Mouse (Mus musculus) layer of hippocampus, postnatal 14 days (tissue): ENCODE results near the gene Ncdn. TPM values are rescaled to one million over a fixed set of nuclear protein-coding genes. Genes with fewer than 3 reads are reported as not detected.

Source experiments
- DNase-seq, 2 experiments: peaks; one replicate each; pipeline ENCODE4 v3.0.0; 2021 to 2022; ENCODE audit warnings: low spot score in 2 of 2, mixed read lengths in 1 of 2
- total RNA-seq, 2 experiments: library from RNA; stranded (reverse); gene quantifications; 2 replicates each; pipeline ENCODE4 v1.2.3; 2021

Ncdn gene
- total RNA-seq, 2 experiments from 2014 or later: 1,231 to 1,244 TPM

- no peak for DNase-seq
These were observed 20.5 kb downstream of the Ncdn start for GRCm38 (mm10) chr4:126732531-126733380.

DNA sequence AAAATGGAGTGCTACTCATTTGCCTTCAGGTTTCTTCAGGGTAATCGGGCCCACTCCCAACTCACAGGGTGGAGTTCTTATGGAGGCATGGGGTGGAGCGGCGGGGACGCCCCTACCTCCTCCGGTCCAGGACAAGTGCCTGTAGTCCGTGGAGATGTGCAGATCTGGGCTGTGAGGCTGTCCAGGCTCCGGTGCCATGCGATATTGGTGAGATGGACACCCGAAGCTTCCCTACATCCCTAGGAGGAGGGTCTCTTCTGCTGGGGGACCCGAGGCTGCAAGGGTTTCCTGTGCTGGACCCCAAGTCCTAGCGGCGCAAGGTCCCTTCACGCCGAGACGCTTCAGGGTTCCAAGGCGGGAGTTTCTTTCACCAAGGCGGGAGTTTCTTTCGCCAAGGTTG lies 21.1 kb downstream of the Ncdn start:
- no peak for DNase-seq

DNA sequence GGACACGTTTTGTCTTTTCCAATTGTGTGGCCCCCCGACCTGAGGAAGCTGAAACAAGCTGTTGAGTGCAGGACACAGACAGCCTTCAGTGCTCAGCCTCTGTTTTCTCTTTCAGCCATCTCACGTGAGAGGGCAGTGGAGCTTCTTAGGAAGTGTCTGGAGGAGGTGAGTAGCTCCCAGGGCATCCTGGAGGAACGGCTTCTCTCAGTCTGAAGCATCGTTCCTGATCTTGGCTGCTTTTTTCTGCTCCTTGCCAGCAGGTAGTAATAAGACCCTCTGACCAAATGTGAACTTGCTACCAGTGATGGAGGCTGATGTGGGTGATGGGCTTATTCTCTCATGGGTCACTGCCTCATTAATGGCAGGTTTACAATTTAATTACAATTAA lies 45.8 kb downstream of the Ncdn start:
- no peak for DNase-seq

GRCm38 (mm10) chr4:126706630-126707438 lies 46.4 kb downstream of the Ncdn start:
- no peak for DNase-seq

DNA sequence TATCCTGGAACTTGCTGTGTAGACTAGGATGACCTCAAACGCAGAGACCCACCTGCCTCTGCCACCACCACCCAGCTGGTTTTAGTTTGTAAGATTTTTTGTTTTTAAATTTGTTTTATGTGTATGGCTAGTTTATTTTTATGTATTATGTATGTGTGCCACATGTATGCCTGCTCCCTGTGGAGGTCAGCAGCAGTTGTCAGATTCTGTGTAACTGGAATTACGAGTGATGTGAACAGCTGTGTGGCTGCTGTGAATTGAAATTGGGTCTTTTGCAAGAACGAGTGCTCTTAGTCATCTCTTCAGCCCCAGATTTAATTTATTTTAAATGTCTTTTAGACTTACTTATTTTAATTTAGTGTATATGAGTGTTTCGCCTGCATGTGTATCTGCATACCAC lies 56.3 kb downstream of the Ncdn start:
- DNase-seq: no peak

Other genes with a start within 250 kb of the Ncdn start
- gene Ago4, start 220.0 kb downstream of the Ncdn start, total RNA-seq: 1 to 10 TPM; 6.4 to 6.7 TPM
- gene Clspn, start 196.5 kb downstream of the Ncdn start, total RNA-seq: 1 to 10 TPM; 2.5 to 2.6 TPM
- gene 5730409E04Rik, start 143.6 kb downstream of the Ncdn start, total RNA-seq: 10 to 100 TPM; 68.6 TPM
- gene Psmb2, start 75.8 kb downstream of the Ncdn start, total RNA-seq: 100 to 1,000 TPM; 128 to 130 TPM
- not detected for gene Tfap2e, start 17.2 kb downstream of the Ncdn start, total RNA-seq
- 10 to 100 TPM; 59.2 to 59.4 TPM for gene AU040320, start 106 bp upstream of the Ncdn start, total RNA-seq
- 10 to 100 TPM; 46.0 to 49.0 TPM for gene Zmym4, start 214.7 kb upstream of the Ncdn start, total RNA-seq